Mouse (Mus musculus) midbrain, postnatal 0 days (tissue): ENCODE measurements around the gene Adm. TPM values are rescaled to one million over a fixed set of nuclear protein-coding genes. Genes with fewer than 3 reads are reported as not detected.

Experiments
- ATAC-seq: fragments of 200-750 bp; cut with Nextera tagmentation; 2 replicates; pipeline ENCODE4 v1.8.0; 2017; ENCODE audit warnings: moderate number of reproducible peaks, mild to moderate bottlenecking, moderate TSS enrichment, moderate library complexity; ENCODE audit not compliant: low FRiP score
- DNase-seq: peaks from one replicate; pipeline ENCODE4 v3.0.0-alpha.2; 2015; ENCODE audit warnings: low spot score
- H3K27ac ChIP-seq: fragments of 300-500 bp; sonication (generic); 2 replicates; pipeline ENCODE4 v1.5.1; 2014; ENCODE audit warnings: low read depth, mild to moderate bottlenecking, low read length, mixed read lengths
- H3K27me3 ChIP-seq: fragments of 300-500 bp; sonication (generic); 2 replicates; pipeline ENCODE4 v1.6.1; 2014; ENCODE audit warnings: low read length, control low read depth, mixed read lengths; ENCODE audit not compliant: insufficient read depth
- H3K36me3 ChIP-seq: fragments of 300-500 bp; sonication (generic); 2 replicates; pipeline ENCODE4 v1.6.1; 2014; ENCODE audit warnings: low read length, control low read depth, mixed read lengths; ENCODE audit not compliant: insufficient read depth
- H3K4me1 ChIP-seq: fragments of 300-500 bp; sonication (generic); 2 replicates; pipeline ENCODE4 v1.6.1; 2014; ENCODE audit warnings: mild to moderate bottlenecking, control low read depth, antibody characterized with exemption, low read length, mixed read lengths; ENCODE audit not compliant: insufficient read depth
- H3K4me2 ChIP-seq: fragments of 300-500 bp; sonication (generic); 2 replicates; pipeline ENCODE4 v1.6.1; 2014; ENCODE audit warnings: low read depth, mild to moderate bottlenecking, low read length, mixed read lengths; ENCODE audit not compliant: poor library complexity, severe bottlenecking
- H3K4me3 ChIP-seq: fragments of 300-500 bp; sonication (generic); 2 replicates; pipeline ENCODE4 v1.5.1; 2014; ENCODE audit warnings: low read depth, mild to moderate bottlenecking, low read length, moderate library complexity
- H3K9ac ChIP-seq: fragments of 300-500 bp; sonication (generic); replicated peaks from 2 replicates; pipeline ENCODE4 v1.6.1; 2014; ENCODE audit warnings: mild to moderate bottlenecking, low read length, moderate library complexity, mixed read lengths; ENCODE audit not compliant: poor library complexity, severe bottlenecking
- H3K9me3 ChIP-seq: fragments of 300-500 bp; sonication (generic); 2 replicates; pipeline ENCODE4 v1.6.1; 2016; ENCODE audit warnings: low read length, control low read depth
- CTCF ChIP-seq: IDR thresholded peaks from 2 replicates; pipeline ENCODE4 v1.5.1; 2016; ENCODE audit warnings: antibody characterized with exemption, mild to moderate bottlenecking
- WGBS: fragments of 180-500 bp; shearing (Covaris S2); extraction: QIAGEN DNeasy Blood & Tissue Kit; methylation state at CpG from one replicate; pipeline ENCODE4 v1.1.7; 2014; 5-methylcytosine and 5-hydroxymethylcytosine counted together
- polyA plus RNA-seq: library from polyadenylated mRNA; unstranded; fragments of >200 nt; fragmentation: Nextera tagmentation; extraction: Ambion mirVana; gene quantifications from 2 replicates; pipeline ENCODE4 v1.2.1, GENCODE M21; 2015
- total RNA-seq: library from RNA; depleted of rRNA; stranded (reverse); fragments of >200 nt; gene quantifications from 2 replicates; pipeline ENCODE4 v1.2.3, GENCODE M21; 2014

The Adm gene
- total and polyA plus RNA-seq, 2 experiments from 2014 or later, result 0.82 to 2.6 TPM

GRCm38 (mm10) chr7:110597141-110597540 is 30.3 kb upstream of the Adm start:
- Histone ChIP-seq H3K9me3 (no peaks in the 10 kb centered on the region), H3K27ac (no peak overlapping the region), H3K4me1 (no peaks in the 10 kb centered on the region), H3K36me3 (no peaks in the 10 kb centered on the region), H3K27me3 (no peaks in the 10 kb centered on the region), H3K4me2 (no peak overlapping the region), H3K9ac (no peak overlapping the region), H3K4me3 (no peak overlapping the region)
- DNase-seq (no peak), ATAC-seq (no peak)
- TF ChIP-seq CTCF, result no peak
- WGBS, result 92% methylated on average over 1 of the region's 1 CpGs

- H3K4me1 ChIP-seq, result no peaks in the 10 kb centered on the region
- ATAC-seq (no peak), DNase-seq (no peak)
- no peak for TF ChIP-seq CTCF
- no peak overlapping the region for H3K4me3 ChIP-seq
- no peaks in the 10 kb centered on the region for H3K27me3 ChIP-seq
- H3K36me3 ChIP-seq, result no peaks in the 10 kb centered on the region
- no peak overlapping the region for H3K27ac ChIP-seq
- WGBS, result 70% methylated on average over 4 of the region's 4 CpGs
- no peak overlapping the region for H3K4me2 ChIP-seq
- H3K9ac ChIP-seq, result no peak overlapping the region
- H3K9me3 ChIP-seq, result no peaks in the 10 kb centered on the region
Measured at GRCm38 (mm10) chr7:110605476-110605875, 22.0 kb upstream of the Adm start.

- WGBS, result 100% methylated on average over 1 of the region's 1 CpGs
- no peak overlapping the region for H3K27ac ChIP-seq
- H3K4me3 ChIP-seq, result no peak overlapping the region
- no peaks in the 10 kb centered on the region for H3K27me3 ChIP-seq
- H3K4me2 ChIP-seq, result no peak overlapping the region
- DNase-seq (no peak), ATAC-seq (no peak)
- H3K4me1 ChIP-seq, result no peaks in the 10 kb centered on the region
- peak; percentile 24; the same call in 1 of the 2 replicates for TF ChIP-seq CTCF
- no peak overlapping the region for H3K9ac ChIP-seq
- H3K9me3 ChIP-seq, result no peaks in the 10 kb centered on the region
- no peaks in the 10 kb centered on the region for H3K36me3 ChIP-seq
Measured at GRCm38 (mm10) chr7:110606906-110607305, 20.6 kb upstream of the Adm start.

GRCm38 (mm10) chr7:110613381-110614132 is 13.9 kb upstream of the Adm start:
- peak overlapping the region; percentile 98 for H3K4me3 ChIP-seq
- WGBS, result 3% methylated on average over 17 of the region's 17 CpGs
- H3K4me2 ChIP-seq, result peak overlapping the region; percentile 58
- TF ChIP-seq CTCF, result no peak
- H3K36me3 ChIP-seq, result no peaks in the 10 kb centered on the region
- H3K4me1 ChIP-seq, result no peaks in the 10 kb centered on the region
- ATAC-seq (no peak; the same call in 1 of the 2 replicates), DNase-seq (no peak)
- peak overlapping the region; percentile 93 for H3K9ac ChIP-seq
- peak overlapping the region; percentile 96 for H3K27ac ChIP-seq
- no peaks in the 10 kb centered on the region for H3K9me3 ChIP-seq
- no peaks in the 10 kb centered on the region for H3K27me3 ChIP-seq

- H3K9ac ChIP-seq, result peak within 1 kb of the TSS; percentile 93
- DNase-seq (peak; percentile 88), ATAC-seq (peak; percentile 90)
- peak; percentile 17 for TF ChIP-seq CTCF
- peak within 1 kb of the TSS; percentile 58 for H3K4me2 ChIP-seq
- no peaks in the 10 kb centered on the region for H3K36me3 ChIP-seq
- no peaks in the 10 kb centered on the region for H3K4me1 ChIP-seq
- WGBS, result under 1% methylated on average over 47 of the region's 127 CpGs
- no peaks in the 10 kb centered on the region for H3K9me3 ChIP-seq
- H3K4me3 ChIP-seq, result peak within 1 kb of the TSS; percentile 98
- no peaks in the 10 kb centered on the region for H3K27me3 ChIP-seq
- peak within 1 kb of the TSS; percentile 96 for H3K27ac ChIP-seq
Measured at GRCm38 (mm10) chr7:110614133-110615063, 13.1 kb upstream of the Adm start, which contains the start of gene Sbf2. Gene Sbf2 (minus strand): TSS chr7:110614922.
